Mouse (Mus musculus) mouse trophoblast stem cell (cell line): Measurements from ENCODE around the gene Dxo.

Experiments
- in situ Hi-C, 2 experiments: fragments of 300-500 bp; cut with MseI, MboI; formaldehyde crosslinking; loops; 2 replicates in 1 of 2; 3 replicates in 1 of 2; pipeline ENCODE4 v1.15.1; 2025

Gene Dxo

DNA sequence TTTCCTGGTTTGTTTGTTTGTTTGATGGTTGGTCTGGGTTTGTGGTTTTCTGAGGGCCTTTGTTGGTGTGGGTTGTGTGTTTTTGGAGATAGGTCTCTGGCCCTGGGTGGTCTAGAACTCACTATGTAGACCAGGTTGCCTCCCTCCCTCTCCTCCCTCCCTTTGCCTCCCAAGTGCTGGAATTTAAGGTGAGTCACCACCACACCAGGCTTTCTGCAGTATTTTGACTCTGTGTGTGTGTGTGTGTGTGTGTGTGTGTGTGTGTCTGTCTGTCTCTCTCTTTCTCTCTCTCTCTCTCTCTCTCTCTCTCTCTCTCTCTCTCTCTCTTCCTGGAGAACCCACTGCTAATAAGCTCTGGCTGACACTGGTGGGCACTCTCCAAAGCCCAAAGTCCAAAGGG is 44.3 kb downstream of the Dxo start:
- in situ Hi-C loops, result no loop called here

DNA sequence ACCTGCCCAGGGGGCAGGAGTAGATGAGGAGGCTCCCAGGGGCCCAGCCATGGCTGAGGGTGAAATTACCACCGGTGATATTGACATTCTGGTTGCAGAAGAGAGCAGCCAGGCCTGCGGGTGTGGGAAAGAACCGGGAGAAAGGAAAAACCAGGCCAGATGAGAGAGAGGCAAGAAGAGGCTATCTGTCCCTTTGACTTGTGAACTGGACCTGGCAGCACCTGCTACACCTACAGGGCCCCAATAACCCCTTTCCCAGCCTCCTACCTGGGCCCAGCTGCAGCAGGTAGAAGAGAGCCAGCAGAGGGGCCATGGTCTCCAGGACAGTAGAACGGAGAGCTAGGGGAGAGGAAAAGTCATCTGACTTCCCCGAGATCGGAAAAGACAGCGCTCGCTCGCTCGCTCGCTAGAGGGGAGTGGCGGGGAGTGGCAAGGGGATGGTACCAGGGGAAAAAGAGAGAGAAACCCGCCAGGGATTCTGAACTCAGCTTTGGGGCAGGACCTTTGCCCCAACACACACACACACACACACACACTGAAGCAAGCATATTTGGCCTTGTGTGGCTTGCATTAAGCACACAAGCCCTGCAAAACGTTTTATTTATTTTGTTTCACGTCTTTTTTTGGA is 45.0 kb downstream of the Dxo start, which contains the start of gene Gm20547:
Gm20547 (minus strand) TSS at position 360 of the 628 bp plus-strand sequence.
- in situ Hi-C loops, result no loop called here

DNA sequence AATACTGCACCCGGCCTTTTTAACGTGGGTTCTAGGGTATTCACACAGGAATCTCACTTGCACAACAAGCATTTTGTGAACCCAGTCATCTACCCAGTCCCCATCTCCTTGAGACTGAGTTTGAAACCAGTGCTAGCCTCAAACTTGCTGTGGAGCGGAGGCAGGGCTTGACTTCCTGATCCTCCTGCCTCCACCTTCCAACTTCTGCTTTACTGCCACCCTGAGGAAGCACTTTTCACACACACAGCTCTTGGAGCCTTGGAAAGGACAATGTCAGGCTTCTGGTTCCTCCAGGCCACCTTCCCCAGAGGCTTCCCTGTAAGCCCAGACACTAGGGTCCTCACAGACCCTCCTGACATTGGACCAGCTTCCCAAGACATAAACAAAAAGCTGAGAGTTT is 46.5 kb downstream of the Dxo start:
- in situ Hi-C loops, result no loop called here

DNA sequence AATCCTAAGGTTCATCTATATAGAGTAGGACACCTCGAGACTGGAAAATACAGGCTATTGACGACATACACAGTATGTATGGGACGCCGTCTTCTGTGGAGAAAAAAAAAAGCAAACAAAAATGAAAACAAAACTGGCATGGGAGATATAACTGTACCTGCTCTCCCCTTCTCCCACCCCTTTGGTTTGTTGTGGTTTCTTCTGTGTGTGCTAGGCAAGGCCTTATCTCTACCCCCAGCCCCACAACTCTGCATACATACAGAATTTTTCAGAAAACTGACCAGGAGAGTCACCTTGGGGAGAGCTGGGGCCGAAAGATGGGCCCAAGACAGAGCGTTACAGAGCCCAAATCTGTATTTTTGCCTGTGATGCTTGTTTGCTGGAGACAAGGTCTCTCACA is 47.9 kb downstream of the Dxo start:
- in situ Hi-C loops, result no loop called here

- in situ Hi-C loops, result no loop called here
Observed at GRCm38 (mm10) chr17:34885615-34886014, 48.8 kb downstream of the Dxo start.

GRCm38 (mm10) chr17:34887942-34888341 is 51.1 kb downstream of the Dxo start:
- in situ Hi-C loops, result no loop called here
